Mouse (Mus musculus): ENCODE data around the gene Creg1. TPM values are rescaled to one million over a fixed set of nuclear protein-coding genes. Genes with fewer than 3 reads are reported as not detected.

Gene Creg1
- polyA plus RNA-seq, 1 experiment: 27.0 TPM

GRCm38 (mm10) chr1:165722531-165723123 lies 40.9 kb upstream of the Creg1 start:
- H3K27ac ChIP-seq (ENCODE audit: insufficient read depth, low read length): no peak overlapping the region
- H3K9me3 ChIP-seq (replicated peaks; ENCODE audit: control insufficient read depth, insufficient read depth, low read length, poor library complexity, severe bottlenecking): no peaks in the 10 kb centered on the region
- H3K36me3 ChIP-seq (ENCODE audit: control insufficient read depth, insufficient read depth, low read length, poor library complexity, severe bottlenecking): no peaks in the 10 kb centered on the region
- TF ChIP-seq CTCF (IDR thresholded peaks at IDR 0.05; ENCODE audit: low read depth, low read length) (no peak), POLR2A (IDR thresholded peaks at IDR 0.05; ENCODE audit: insufficient read depth, low read length) (no peak), EP300 (IDR thresholded peaks at IDR 0.05; ENCODE audit: insufficient read depth, low read depth, low read length) (no peak)
- H3K4me3 ChIP-seq (ENCODE audit: low read depth, low read length): no peak overlapping the region
- no peaks in the 10 kb centered on the region for H3K27me3 ChIP-seq (ENCODE audit: control insufficient read depth, insufficient read depth, low read length, poor library complexity, severe bottlenecking)
- no peak overlapping the region for H3K9ac ChIP-seq (ENCODE audit: low read depth, poor library complexity, severe bottlenecking)
- H3K4me1 ChIP-seq (ENCODE audit: control insufficient read depth, insufficient read depth, low read length): no peaks in the 10 kb centered on the region

GRCm38 (mm10) chr1:165724219-165725033 lies 39.1 kb upstream of the Creg1 start:
- TF ChIP-seq POLR2A (IDR thresholded peaks at IDR 0.05; ENCODE audit: insufficient read depth, low read length) (no peak), EP300 (IDR thresholded peaks at IDR 0.05; ENCODE audit: insufficient read depth, low read depth, low read length) (no peak), CTCF (IDR thresholded peaks at IDR 0.05; ENCODE audit: low read depth, low read length) (no peak)
- no peak overlapping the region for H3K27ac ChIP-seq (ENCODE audit: insufficient read depth, low read length)
- H3K27me3 ChIP-seq (ENCODE audit: control insufficient read depth, insufficient read depth, low read length, poor library complexity, severe bottlenecking): no peaks in the 10 kb centered on the region
- H3K9ac ChIP-seq (ENCODE audit: low read depth, poor library complexity, severe bottlenecking): no peak overlapping the region
- no peaks in the 10 kb centered on the region for H3K9me3 ChIP-seq (replicated peaks; ENCODE audit: control insufficient read depth, insufficient read depth, low read length, poor library complexity, severe bottlenecking)
- H3K36me3 ChIP-seq (ENCODE audit: control insufficient read depth, insufficient read depth, low read length, poor library complexity, severe bottlenecking): no peaks in the 10 kb centered on the region
- no peaks in the 10 kb centered on the region for H3K4me1 ChIP-seq (ENCODE audit: control insufficient read depth, insufficient read depth, low read length)
- H3K4me3 ChIP-seq (ENCODE audit: low read depth, low read length): no peak overlapping the region

- H3K27ac ChIP-seq (ENCODE audit: insufficient read depth, low read length): no peak overlapping the region
- no peaks in the 10 kb centered on the region for H3K9me3 ChIP-seq (replicated peaks; ENCODE audit: control insufficient read depth, insufficient read depth, low read length, poor library complexity, severe bottlenecking)
- H3K36me3 ChIP-seq (ENCODE audit: control insufficient read depth, insufficient read depth, low read length, poor library complexity, severe bottlenecking): no peaks in the 10 kb centered on the region
Observed at GRCm38 (mm10) chr1:165725039-165725644, 38.4 kb upstream of the Creg1 start.

GRCm38 (mm10) chr1:165726986-165727385 lies 36.6 kb upstream of the Creg1 start:
- Histone ChIP-seq H3K9ac (ENCODE audit: low read depth, poor library complexity, severe bottlenecking) (no peak overlapping the region), H3K9me3 (replicated peaks; ENCODE audit: control insufficient read depth, insufficient read depth, low read length, poor library complexity, severe bottlenecking) (no peaks in the 10 kb centered on the region), H3K27ac (ENCODE audit: insufficient read depth, low read length) (no peak overlapping the region), H3K4me1 (ENCODE audit: control insufficient read depth, insufficient read depth, low read length) (no peaks in the 10 kb centered on the region), H3K36me3 (ENCODE audit: control insufficient read depth, insufficient read depth, low read length, poor library complexity, severe bottlenecking) (no peaks in the 10 kb centered on the region), H3K27me3 (ENCODE audit: control insufficient read depth, insufficient read depth, low read length, poor library complexity, severe bottlenecking) (no peaks in the 10 kb centered on the region), H3K4me3 (ENCODE audit: low read depth, low read length) (no peak overlapping the region)
- TF ChIP-seq CTCF (IDR thresholded peaks at IDR 0.05; ENCODE audit: low read depth, low read length): no peak
- no peak for TF ChIP-seq POLR2A (IDR thresholded peaks at IDR 0.05; ENCODE audit: insufficient read depth, low read length)
- no peak for TF ChIP-seq EP300 (IDR thresholded peaks at IDR 0.05; ENCODE audit: insufficient read depth, low read depth, low read length)

More at GRCm38 (mm10) chr1:165725039-165725644, 38.4 kb upstream of the Creg1 start:
- H3K4me1 ChIP-seq (ENCODE audit: control insufficient read depth, insufficient read depth, low read length): no peaks in the 10 kb centered on the region
- no peak overlapping the region for H3K4me3 ChIP-seq (ENCODE audit: low read depth, low read length)
- no peaks in the 10 kb centered on the region for H3K27me3 ChIP-seq (ENCODE audit: control insufficient read depth, insufficient read depth, low read length, poor library complexity, severe bottlenecking)
- no peak overlapping the region for H3K9ac ChIP-seq (ENCODE audit: low read depth, poor library complexity, severe bottlenecking)
- TF ChIP-seq CTCF (IDR thresholded peaks at IDR 0.05; ENCODE audit: low read depth, low read length): no peak
- TF ChIP-seq POLR2A (IDR thresholded peaks at IDR 0.05; ENCODE audit: insufficient read depth, low read length): no peak
- TF ChIP-seq EP300 (IDR thresholded peaks at IDR 0.05; ENCODE audit: insufficient read depth, low read depth, low read length): no peak

- TF ChIP-seq POLR2A (IDR thresholded peaks at IDR 0.05; ENCODE audit: insufficient read depth, low read length) (no peak), EP300 (IDR thresholded peaks at IDR 0.05; ENCODE audit: insufficient read depth, low read depth, low read length) (no peak), CTCF (IDR thresholded peaks at IDR 0.05; ENCODE audit: low read depth, low read length) (no peak)
- H3K9ac ChIP-seq (ENCODE audit: low read depth, poor library complexity, severe bottlenecking): no peak overlapping the region
- H3K9me3 ChIP-seq (replicated peaks; ENCODE audit: control insufficient read depth, insufficient read depth, low read length, poor library complexity, severe bottlenecking): no peaks in the 10 kb centered on the region
Observed at GRCm38 (mm10) chr1:165728057-165728639, 35.4 kb upstream of the Creg1 start.

More at GRCm38 (mm10) chr1:165728057-165728639, 35.4 kb upstream of the Creg1 start:
- Histone ChIP-seq H3K4me1 (ENCODE audit: control insufficient read depth, insufficient read depth, low read length) (no peaks in the 10 kb centered on the region), H3K27me3 (ENCODE audit: control insufficient read depth, insufficient read depth, low read length, poor library complexity, severe bottlenecking) (no peaks in the 10 kb centered on the region), H3K27ac (ENCODE audit: insufficient read depth, low read length) (no peak overlapping the region), H3K4me3 (ENCODE audit: low read depth, low read length) (no peak overlapping the region), H3K36me3 (ENCODE audit: control insufficient read depth, insufficient read depth, low read length, poor library complexity, severe bottlenecking) (no peaks in the 10 kb centered on the region)

All from ES-Bruce4 (cell line).